Mouse (Mus musculus) limb, embryonic 10.5 days (tissue): ENCODE results near the gene Olfr642. TPM values are rescaled to one million over a fixed set of nuclear protein-coding genes. Genes with fewer than 3 reads are reported as not detected.

Experiments
- DNase-seq: peaks from one replicate; pipeline ENCODE4 v3.0.0-alpha.2; 2017; ENCODE audit warnings: low spot score
- H3K27ac ChIP-seq: fragments of 300-500 bp; sonication (generic); 2 replicates; pipeline ENCODE4 v1.5.1; 2016; ENCODE audit warnings: mild to moderate bottlenecking
- H3K27me3 ChIP-seq: fragments of 300-500 bp; sonication (generic); 2 replicates; pipeline ENCODE4 v1.6.1; 2016; ENCODE audit warnings: low read depth, mild to moderate bottlenecking; ENCODE audit not compliant: poor library complexity, severe bottlenecking
- H3K36me3 ChIP-seq: fragments of 300-500 bp; sonication (generic); 2 replicates; pipeline ENCODE4 v1.6.1; 2016; ENCODE audit warnings: mild to moderate bottlenecking, moderate library complexity
- H3K4me1 ChIP-seq: fragments of 300-500 bp; sonication (generic); 2 replicates; pipeline ENCODE4 v1.6.1; 2016
- H3K4me3 ChIP-seq: fragments of 300-500 bp; sonication (generic); 2 replicates; pipeline ENCODE4 v1.5.1; 2016; ENCODE audit warnings: mild to moderate bottlenecking, moderate library complexity
- H3K9me3 ChIP-seq: fragments of 300-500 bp; sonication (generic); replicated peaks from 2 replicates; pipeline ENCODE4 v1.6.1; 2016; ENCODE audit warnings: mild to moderate bottlenecking
- WGBS: fragments of 180-500 bp; shearing (Covaris S2); methylation state at CpG from one replicate; pipeline ENCODE4 v1.1.7; 2016; 5-methylcytosine and 5-hydroxymethylcytosine counted together
- polyA plus RNA-seq: library from polyadenylated mRNA; unstranded; fragments of >200 nt; fragmentation: Nextera tagmentation; extraction: Ambion mirVana; gene quantifications from 2 replicates; pipeline ENCODE4 v1.2.1, GENCODE M21; 2016

Gene Olfr642
- polyA plus RNA-seq: not detected in 2 replicates

GRCm38 (mm10) chr7:104052566-104052965, at the start of gene Olfr642:
Olfr642 (minus strand) TSS chr7:104052666.
- Histone ChIP-seq H3K9me3 (no peaks in the 10 kb centered on the region), H3K36me3 (no peaks in the 10 kb centered on the region)
- WGBS: 78% methylated on average over 1 of the region's 1 CpGs

GRCm38 (mm10) chr7:104085365-104085764, 32.9 kb upstream of the Olfr642 start, which contains the start of gene Olfr645:
Olfr645 (minus strand) TSS chr7:104085465.
- no peak for DNase-seq
- Histone ChIP-seq H3K4me3 (no peak within 1 kb of the TSS), H3K9me3 (no peaks in the 10 kb centered on the region), H3K27ac (no peak within 1 kb of the TSS), H3K27me3 (no peaks in the 10 kb centered on the region), H3K4me1 (no peaks in the 10 kb centered on the region), H3K36me3 (no peaks in the 10 kb centered on the region)
- 83% methylated on average over 1 of the region's 1 CpGs for WGBS

More at GRCm38 (mm10) chr7:104052566-104052965, at the start of gene Olfr642:
- Histone ChIP-seq H3K27me3 (no peaks in the 10 kb centered on the region), H3K27ac (no peak within 1 kb of the TSS), H3K4me3 (no peak within 1 kb of the TSS), H3K4me1 (no peaks in the 10 kb centered on the region)
- no peak for DNase-seq

- Histone ChIP-seq H3K4me3 (no peak within 1 kb of the TSS), H3K4me1 (no peaks in the 10 kb centered on the region), H3K9me3 (no peaks in the 10 kb centered on the region), H3K27ac (no peak within 1 kb of the TSS), H3K36me3 (no peaks in the 10 kb centered on the region), H3K27me3 (no peaks in the 10 kb centered on the region)
- WGBS: 83% methylated on average over 2 of the region's 2 CpGs
- DNase-seq: no peak
Observed at GRCm38 (mm10) chr7:104071769-104072168, 19.3 kb upstream of the Olfr642 start, which contains the start of gene Olfr644. Olfr644 (minus strand) TSS chr7:104071869.

GRCm38 (mm10) chr7:104061345-104061744, 8.9 kb upstream of the Olfr642 start, which contains the start of gene 4930516K23Rik:
4930516K23Rik (minus strand) TSS chr7:104061445.
- H3K4me3 ChIP-seq: no peak within 1 kb of the TSS
- DNase-seq: no peak
- 68% methylated on average over 2 of the region's 2 CpGs for WGBS
- no peaks in the 10 kb centered on the region for H3K9me3 ChIP-seq
- H3K27ac ChIP-seq: no peak within 1 kb of the TSS
- H3K4me1 ChIP-seq: no peaks in the 10 kb centered on the region
- H3K27me3 ChIP-seq: no peaks in the 10 kb centered on the region
- H3K36me3 ChIP-seq: no peaks in the 10 kb centered on the region

- Histone ChIP-seq H3K4me3 (no peak overlapping the region), H3K4me1 (no peaks in the 10 kb centered on the region), H3K36me3 (no peaks in the 10 kb centered on the region), H3K27ac (no peak overlapping the region), H3K9me3 (no peaks in the 10 kb centered on the region), H3K27me3 (no peaks in the 10 kb centered on the region)
- 76% methylated on average over 1 of the region's 1 CpGs for WGBS
- no peak for DNase-seq
Observed at GRCm38 (mm10) chr7:104059215-104059614, 6.7 kb upstream of the Olfr642 start.

- H3K4me1 ChIP-seq: no peaks in the 10 kb centered on the region
- H3K9me3 ChIP-seq: no peaks in the 10 kb centered on the region
- H3K27ac ChIP-seq: no peak overlapping the region
- DNase-seq: no peak
- no peak overlapping the region for H3K4me3 ChIP-seq
- no peaks in the 10 kb centered on the region for H3K27me3 ChIP-seq
- H3K36me3 ChIP-seq: no peaks in the 10 kb centered on the region
- WGBS: 88% methylated on average over 4 of the region's 4 CpGs
Observed at GRCm38 (mm10) chr7:104050745-104051144, 1.7 kb downstream of the Olfr642 start.

GRCm38 (mm10) chr7:104035145-104035544, 17.3 kb downstream of the Olfr642 start, which contains the start of gene Olfr641:
Olfr641 (plus strand) TSS chr7:104035445.
- DNase-seq: no peak
- H3K27me3 ChIP-seq: no peaks in the 10 kb centered on the region
- no peaks in the 10 kb centered on the region for H3K9me3 ChIP-seq
- H3K27ac ChIP-seq: no peak within 1 kb of the TSS
- WGBS: 69% methylated on average over 1 of the region's 1 CpGs
- H3K36me3 ChIP-seq: no peaks in the 10 kb centered on the region
- H3K4me3 ChIP-seq: no peak within 1 kb of the TSS
- H3K4me1 ChIP-seq: no peaks in the 10 kb centered on the region

- DNase-seq: no peak
- Histone ChIP-seq H3K27me3 (no peaks in the 10 kb centered on the region), H3K36me3 (no peaks in the 10 kb centered on the region), H3K4me3 (no peak overlapping the region), H3K4me1 (no peaks in the 10 kb centered on the region), H3K27ac (no peak overlapping the region), H3K9me3 (no peaks in the 10 kb centered on the region)
- WGBS: 87% methylated on average over 3 of the region's 3 CpGs
Observed at GRCm38 (mm10) chr7:104026978-104027377, 25.5 kb downstream of the Olfr642 start.

- no peaks in the 10 kb centered on the region for H3K27me3 ChIP-seq
- H3K4me3 ChIP-seq: no peak within 1 kb of the TSS
- H3K9me3 ChIP-seq: no peaks in the 10 kb centered on the region
- DNase-seq: no peak
- no peaks in the 10 kb centered on the region for H3K36me3 ChIP-seq
- H3K4me1 ChIP-seq: no peaks in the 10 kb centered on the region
- WGBS: 89% methylated on average over 6 of the region's 6 CpGs
- H3K27ac ChIP-seq: no peak within 1 kb of the TSS
Observed at GRCm38 (mm10) chr7:104025473-104025872, 27.0 kb downstream of the Olfr642 start, which contains the start of gene Olfr640. Olfr640 (minus strand) TSS chr7:104025573.

- Histone ChIP-seq H3K9me3 (no peaks in the 10 kb centered on the region), H3K27ac (no peak overlapping the region), H3K27me3 (no peaks in the 10 kb centered on the region), H3K4me3 (no peak overlapping the region), H3K4me1 (no peaks in the 10 kb centered on the region), H3K36me3 (no peaks in the 10 kb centered on the region)
- WGBS: 91% methylated on average over 6 of the region's 6 CpGs
- DNase-seq: no peak
Observed at GRCm38 (mm10) chr7:104021651-104022050, 30.8 kb downstream of the Olfr642 start.

DNA sequence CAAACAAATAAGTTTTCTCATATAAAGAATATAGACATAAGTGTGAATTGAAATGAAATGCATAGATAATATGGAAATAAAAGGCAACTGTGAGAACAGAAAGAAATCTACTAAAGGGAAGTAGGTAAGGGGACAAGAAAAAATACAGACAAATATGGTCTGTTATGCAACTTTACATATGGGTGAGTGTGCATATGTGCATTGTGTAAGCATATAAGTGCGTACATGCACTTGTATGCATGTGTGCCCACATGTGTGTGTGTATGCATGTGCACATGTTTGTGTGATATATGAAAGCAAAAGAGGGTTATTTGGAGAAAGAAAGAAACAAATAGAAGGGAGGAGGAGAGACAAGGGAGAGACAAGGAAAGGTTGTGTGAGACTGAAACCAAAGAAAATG, 33.5 kb downstream of the Olfr642 start:
- Histone ChIP-seq H3K4me3 (no peak overlapping the region), H3K4me1 (no peaks in the 10 kb centered on the region), H3K27me3 (no peaks in the 10 kb centered on the region), H3K27ac (no peak overlapping the region), H3K9me3 (no peaks in the 10 kb centered on the region), H3K36me3 (no peaks in the 10 kb centered on the region)
- DNase-seq: no peak
- 90% methylated on average over 1 of the region's 1 CpGs for WGBS

- Histone ChIP-seq H3K4me3 (no peak within 1 kb of the TSS), H3K27me3 (no peaks in the 10 kb centered on the region), H3K27ac (no peak within 1 kb of the TSS), H3K9me3 (no peaks in the 10 kb centered on the region), H3K36me3 (no peaks in the 10 kb centered on the region), H3K4me1 (no peaks in the 10 kb centered on the region)
- no peak for DNase-seq
Observed at GRCm38 (mm10) chr7:104017203-104017602, 35.3 kb downstream of the Olfr642 start, which contains the start of gene Olfr639. Olfr639 (minus strand) TSS chr7:104017303.

GRCm38 (mm10) chr7:103999124-103999523, 53.3 kb downstream of the Olfr642 start:
- no peaks in the 10 kb centered on the region for H3K36me3 ChIP-seq
- no peak overlapping the region for H3K27ac ChIP-seq
- no peaks in the 10 kb centered on the region for H3K4me1 ChIP-seq
- H3K27me3 ChIP-seq: no peaks in the 10 kb centered on the region
- no peak overlapping the region for H3K4me3 ChIP-seq
- no peaks in the 10 kb centered on the region for H3K9me3 ChIP-seq
- DNase-seq: no peak

DNA sequence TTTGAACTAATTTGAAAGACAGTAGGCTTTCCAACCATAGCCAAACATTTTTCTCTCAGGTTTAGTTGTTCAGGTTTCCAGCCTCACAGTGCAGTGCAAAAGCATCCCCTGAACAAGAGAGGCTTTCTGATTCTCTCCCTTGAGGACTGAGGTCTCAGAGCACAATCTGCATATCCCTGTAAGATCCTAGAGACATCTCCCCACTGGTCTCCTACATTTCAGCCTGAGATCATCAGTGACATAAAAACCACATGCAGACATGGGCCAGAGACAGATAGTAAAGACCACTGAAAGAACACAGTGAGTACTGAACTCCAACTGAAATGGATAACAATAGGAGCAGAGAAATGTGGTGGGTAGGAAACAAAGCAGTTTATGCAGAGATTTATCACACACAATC, 54.0 kb downstream of the Olfr642 start, which contains the start of gene Olfr638:
Gene Olfr638 (plus strand): TSS at position 301 of the 400 bp plus-strand sequence.
- Histone ChIP-seq H3K4me3 (no peak within 1 kb of the TSS), H3K27ac (no peak within 1 kb of the TSS), H3K27me3 (no peaks in the 10 kb centered on the region), H3K4me1 (no peaks in the 10 kb centered on the region), H3K36me3 (no peaks in the 10 kb centered on the region), H3K9me3 (no peaks in the 10 kb centered on the region)
- no peak for DNase-seq
